Mouse (Mus musculus): ENCODE data around the gene Pp2d1. TPM values are rescaled to one million over a fixed set of nuclear protein-coding genes. Genes with fewer than 3 reads are reported as not detected.
"Not testable (repeated sequence)": the region's sequence is repeated elsewhere in the genome, so short reads cannot be mapped to it uniquely, and the experiment has no call there.

Pp2d1 gene
- polyA plus RNA-seq, 1 experiment from 2014 or later = 0.08 TPM

DNA sequence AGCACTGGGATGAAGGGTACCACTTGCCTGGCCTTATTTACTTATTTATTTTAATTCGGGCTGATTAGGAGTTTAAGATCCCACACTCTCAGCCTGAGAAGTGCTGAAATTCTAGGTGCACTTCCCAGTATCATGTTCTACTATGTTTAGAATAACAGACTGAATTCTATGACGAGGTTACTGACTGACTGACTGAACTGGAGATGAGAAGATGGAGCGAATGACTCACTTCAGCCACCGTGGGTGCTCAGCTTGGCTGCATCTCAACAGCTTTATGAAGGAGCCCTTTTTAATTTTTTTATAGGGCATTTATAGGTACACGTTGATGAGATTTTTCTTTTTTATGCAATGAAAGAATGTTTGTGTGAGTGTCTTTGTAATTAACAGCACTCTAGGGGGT lies 38.5 kb upstream of the Pp2d1 start:
- Histone ChIP-seq H3K36me3 (no peaks in the 10 kb centered on the region), H3K4me1 (replicated peaks) (peaks cover 71% of the 10 kb centered on the region), H3K27me3 (no peaks in the 10 kb centered on the region), H3K4me2 (no peak overlapping the region), H3K9me3 (replicated peaks) (no peaks in the 10 kb centered on the region), H3K27ac (no peak overlapping the region), H3K9ac (no peak overlapping the region), H3K4me3 (replicated peaks) (no peak overlapping the region)
- no peak for ATAC-seq (ENCODE audit: low read depth)
- no peak for DNase-seq
- WGBS (ENCODE audit: insufficient replicate concordance) = 66% methylated on average over 5 of the region's 5 CpGs

DNA sequence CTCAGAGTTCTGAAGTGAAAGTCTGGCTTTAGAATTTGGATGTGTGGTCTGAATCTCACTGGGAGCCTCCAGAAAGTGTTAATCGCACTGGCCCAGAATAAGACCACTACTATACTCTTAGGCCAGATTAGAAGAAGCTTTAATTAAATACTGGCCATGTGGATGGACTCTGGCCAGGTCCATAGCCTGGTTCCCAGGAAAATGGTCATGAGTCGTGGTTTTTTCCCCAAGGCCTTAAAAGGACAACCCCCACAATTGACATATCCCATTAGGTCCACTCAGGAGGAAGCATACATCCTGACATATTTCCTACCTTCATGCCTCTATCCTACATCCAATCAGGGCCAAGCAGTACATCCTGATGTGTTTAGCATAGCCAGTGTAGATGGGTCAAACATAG lies 37.9 kb upstream of the Pp2d1 start:
- H3K36me3 ChIP-seq = no peaks in the 10 kb centered on the region
- no peak overlapping the region for H3K4me2 ChIP-seq
- H3K4me1 ChIP-seq (replicated peaks) = peaks cover 71% of the 10 kb centered on the region
- no peak overlapping the region for H3K9ac ChIP-seq
- 76% methylated on average over 2 of the region's 2 CpGs for WGBS (ENCODE audit: insufficient replicate concordance)
- H3K4me3 ChIP-seq (replicated peaks) = no peak overlapping the region
- H3K9me3 ChIP-seq (replicated peaks) = no peaks in the 10 kb centered on the region
- H3K27me3 ChIP-seq = no peaks in the 10 kb centered on the region
- H3K27ac ChIP-seq = no peak overlapping the region
- no peak for ATAC-seq (ENCODE audit: low read depth)
- DNase-seq = no peak

DNA sequence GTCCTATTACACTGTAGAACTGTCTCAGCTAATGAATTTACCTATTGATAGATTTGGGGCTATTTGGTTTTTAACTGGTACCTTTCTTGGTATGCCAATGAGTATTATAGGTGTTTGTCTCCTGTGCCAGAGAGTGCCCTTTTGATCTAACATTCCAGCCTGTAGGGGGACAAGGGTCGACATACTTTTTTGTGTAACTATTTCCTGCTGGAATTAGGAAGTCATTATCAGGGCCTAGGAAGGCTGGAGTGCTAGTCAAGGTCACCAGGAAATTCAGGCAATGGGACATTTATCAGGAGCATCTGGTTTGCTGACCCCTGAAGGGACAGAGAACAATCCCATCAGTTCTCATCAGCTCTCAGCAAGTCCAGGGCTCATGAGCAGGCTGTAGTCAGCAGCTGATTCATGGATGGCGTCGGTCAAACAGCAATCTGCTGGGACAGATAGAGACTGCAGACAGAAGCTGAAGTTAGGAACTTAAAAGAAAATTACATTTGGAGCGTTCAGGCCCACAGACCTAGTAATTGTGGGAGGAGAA lies 33.8 kb upstream of the Pp2d1 start:
- H3K9ac ChIP-seq = no peak overlapping the region
- no peaks in the 10 kb centered on the region for H3K36me3 ChIP-seq
- ATAC-seq (ENCODE audit: low read depth) = no peak
- peaks cover 77% of the 10 kb centered on the region for H3K4me1 ChIP-seq (replicated peaks)
- no peaks in the 10 kb centered on the region for H3K27me3 ChIP-seq
- H3K9me3 ChIP-seq (replicated peaks) = no peaks in the 10 kb centered on the region
- no peak for DNase-seq
- 0 out of 2 replicates have a peak overlapping the region, but pooled peaks have one; percentile 1 for H3K27ac ChIP-seq
- WGBS (ENCODE audit: insufficient replicate concordance) = 32% methylated on average over 4 of the region's 4 CpGs
- H3K4me3 ChIP-seq (replicated peaks) = no peak overlapping the region
- no peak overlapping the region for H3K4me2 ChIP-seq

DNA sequence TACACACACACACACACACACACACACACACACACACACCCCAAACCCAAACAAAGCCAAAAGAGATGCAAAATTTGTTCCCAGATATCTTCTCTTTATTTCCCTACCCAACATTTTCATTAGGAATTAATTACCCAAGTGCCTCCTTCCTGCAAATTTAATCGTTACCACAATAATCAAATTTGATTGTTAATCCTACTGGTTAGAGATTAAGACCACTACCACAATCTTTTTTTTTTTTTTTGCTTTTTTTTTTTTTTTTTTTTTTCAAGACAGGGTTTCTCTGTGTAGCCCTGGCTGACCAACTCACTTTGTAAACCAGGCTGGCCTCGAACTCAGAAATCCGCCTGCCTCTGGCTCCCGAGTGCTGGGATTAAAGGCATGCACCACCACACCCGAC lies 31.7 kb upstream of the Pp2d1 start:
- not testable (repeated sequence) for H3K36me3 ChIP-seq; H3K9me3 ChIP-seq (replicated peaks); DNase-seq; H3K27me3 ChIP-seq; ATAC-seq (ENCODE audit: low read depth)
- 83% methylated on average over 5 of the region's 5 CpGs for WGBS (ENCODE audit: insufficient replicate concordance)
- peaks cover 67% of the 10 kb centered on the region for H3K4me1 ChIP-seq (replicated peaks)
- H3K9ac ChIP-seq = peak overlapping the region; percentile 55
- H3K4me3 ChIP-seq (replicated peaks) = peak overlapping the region; percentile 78; the same call in 1 of the 2 replicates
- H3K27ac ChIP-seq = peak overlapping the region; percentile 95
- H3K4me2 ChIP-seq = peak overlapping the region; percentile 95

DNA sequence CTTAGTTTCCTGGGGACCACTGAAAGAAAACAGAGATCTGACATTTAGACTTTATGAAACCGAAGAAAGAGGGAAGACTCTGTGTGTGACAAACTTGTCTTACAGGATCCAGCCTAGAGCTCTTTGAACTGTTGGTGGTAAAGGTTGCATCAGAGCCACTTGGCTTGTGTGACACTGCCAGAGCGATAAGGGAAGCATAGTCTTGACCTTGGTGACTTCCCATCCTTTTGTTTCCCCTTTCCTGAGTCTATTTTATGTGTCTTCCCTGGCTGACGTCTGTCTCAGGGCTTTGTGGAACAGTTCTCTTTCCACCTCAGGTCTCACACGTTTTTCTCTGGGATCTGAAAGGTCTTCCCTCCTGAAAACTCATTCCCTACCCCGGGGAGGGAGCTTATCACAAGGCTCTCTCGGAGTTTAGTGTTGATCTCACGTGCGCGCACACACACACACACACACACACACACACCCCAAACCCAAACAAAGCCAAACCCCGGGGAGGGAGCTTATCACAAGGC lies 31.2 kb upstream of the Pp2d1 start:
- ATAC-seq (ENCODE audit: low read depth) (peak; percentile 19), DNase-seq (peak; percentile 41)
- Histone ChIP-seq H3K4me3 (replicated peaks) (peak overlapping the region; percentile 78), H3K9me3 (replicated peaks) (no peaks in the 10 kb centered on the region), H3K4me1 (replicated peaks) (peaks cover 70% of the 10 kb centered on the region), H3K27me3 (no peaks in the 10 kb centered on the region), H3K36me3 (no peaks in the 10 kb centered on the region), H3K27ac (peak overlapping the region; percentile 95), H3K9ac (peak overlapping the region; percentile 55), H3K4me2 (peak overlapping the region; percentile 95)
- WGBS (ENCODE audit: insufficient replicate concordance) = 3% methylated on average over 10 of the region's 10 CpGs

DNA sequence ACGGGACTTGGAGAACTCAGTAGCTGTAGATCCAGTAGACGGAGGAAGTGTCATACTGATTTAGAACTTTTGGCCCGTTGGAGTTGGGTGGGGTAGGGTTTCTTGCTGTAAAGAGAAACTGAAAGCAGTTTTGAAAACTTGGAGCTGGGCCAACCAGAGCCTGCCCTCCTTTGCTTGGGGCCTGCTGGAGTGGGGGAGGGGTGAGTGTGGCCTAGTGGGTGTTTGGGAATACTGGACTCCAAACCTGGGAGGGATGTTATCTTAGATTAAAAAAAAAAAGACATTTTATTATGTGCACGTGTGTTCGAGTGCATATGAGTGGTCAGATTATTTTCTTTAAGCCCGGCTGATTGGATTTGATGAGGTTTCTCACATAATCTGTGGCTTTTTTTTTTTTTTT lies 30.6 kb upstream of the Pp2d1 start:
- Histone ChIP-seq H3K4me3 (replicated peaks) (peak overlapping the region; percentile 78), H3K9ac (peak overlapping the region; percentile 55), H3K27ac (peak overlapping the region; percentile 95), H3K4me2 (peak overlapping the region; percentile 95), H3K27me3 (no peaks in the 10 kb centered on the region), H3K9me3 (replicated peaks) (no peaks in the 10 kb centered on the region), H3K36me3 (no peaks in the 10 kb centered on the region), H3K4me1 (replicated peaks) (peaks cover 68% of the 10 kb centered on the region)
- WGBS (ENCODE audit: insufficient replicate concordance) = 11% methylated on average over 6 of the region's 6 CpGs
- peak; percentile 56 for DNase-seq
- ATAC-seq (ENCODE audit: low read depth) = no peak

DNA sequence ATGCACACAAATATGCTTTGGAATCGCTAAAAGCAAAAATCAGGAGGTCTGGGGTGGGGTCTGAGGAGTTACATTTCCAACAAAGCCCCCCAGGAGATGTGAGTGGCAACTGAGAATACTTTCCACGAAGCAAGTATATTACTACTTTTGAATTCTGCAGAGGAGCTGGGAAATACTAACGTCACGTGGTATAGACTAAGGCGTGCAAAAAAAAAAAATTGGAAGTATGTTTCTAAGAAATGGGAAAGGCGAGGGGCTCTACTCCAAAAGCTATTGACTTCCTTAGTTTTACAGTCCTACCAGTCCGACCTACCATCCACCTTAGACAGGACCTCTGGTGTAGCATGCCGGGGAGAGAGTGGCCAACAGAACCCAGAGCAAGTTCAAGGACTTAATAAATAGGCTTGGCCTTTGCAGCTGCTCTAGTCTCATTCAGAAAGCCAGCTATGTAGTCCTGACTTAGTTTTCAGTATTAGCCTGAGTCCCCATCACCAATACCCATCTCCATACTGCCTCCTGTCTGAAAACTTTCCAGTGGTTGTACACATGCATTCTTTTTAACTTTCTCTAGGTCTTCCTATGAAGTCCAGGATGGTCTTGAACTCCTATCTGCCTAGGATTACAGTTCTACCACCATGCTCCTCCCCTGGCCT lies 29.6 kb upstream of the Pp2d1 start:
- Histone ChIP-seq H3K4me2 (peak overlapping the region; percentile 95), H3K4me1 (replicated peaks) (peaks cover 59% of the 10 kb centered on the region), H3K4me3 (replicated peaks) (peak overlapping the region; percentile 78), H3K27me3 (no peaks in the 10 kb centered on the region), H3K27ac (peak overlapping the region; percentile 95), H3K9ac (peak overlapping the region; percentile 90), H3K9me3 (replicated peaks) (no peaks in the 10 kb centered on the region), H3K36me3 (no peaks in the 10 kb centered on the region)
- WGBS (ENCODE audit: insufficient replicate concordance) = 25% methylated on average over 8 of the region's 8 CpGs
- ATAC-seq (ENCODE audit: low read depth) (no peak), DNase-seq (no peak)

DNA sequence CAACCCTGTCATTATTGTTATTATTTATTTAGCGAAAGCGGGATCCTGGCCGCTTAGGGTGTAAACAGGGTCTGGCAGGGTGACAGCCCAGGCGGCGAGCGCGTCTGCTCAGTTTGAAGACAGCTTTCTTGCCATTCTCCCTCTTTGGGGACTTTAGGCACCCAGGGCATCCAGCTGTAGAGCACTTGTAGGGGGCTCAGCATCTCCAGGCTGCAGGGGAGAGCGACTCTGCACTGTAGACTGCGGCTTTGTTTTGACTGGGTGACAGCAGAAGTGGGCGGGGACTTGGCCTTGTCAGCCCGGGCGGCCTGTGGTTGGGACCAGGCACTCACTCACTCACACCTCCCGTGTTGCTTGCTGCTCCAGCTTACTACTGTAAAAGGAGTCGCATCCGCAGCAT lies 28.9 kb upstream of the Pp2d1 start:
- peak; percentile 86 for DNase-seq
- peak overlapping the region; percentile 90 for H3K9ac ChIP-seq
- H3K4me3 ChIP-seq (replicated peaks) = peak overlapping the region; percentile 78
- H3K4me1 ChIP-seq (replicated peaks) = peaks cover 55% of the 10 kb centered on the region
- no peaks in the 10 kb centered on the region for H3K36me3 ChIP-seq
- H3K9me3 ChIP-seq (replicated peaks) = no peaks in the 10 kb centered on the region
- under 1% methylated on average over 15 of the region's 15 CpGs for WGBS (ENCODE audit: insufficient replicate concordance)
- no peaks in the 10 kb centered on the region for H3K27me3 ChIP-seq
- H3K4me2 ChIP-seq = peak overlapping the region; percentile 95
- peak; percentile 89 for ATAC-seq (ENCODE audit: low read depth)
- H3K27ac ChIP-seq = peak overlapping the region; percentile 95

DNA sequence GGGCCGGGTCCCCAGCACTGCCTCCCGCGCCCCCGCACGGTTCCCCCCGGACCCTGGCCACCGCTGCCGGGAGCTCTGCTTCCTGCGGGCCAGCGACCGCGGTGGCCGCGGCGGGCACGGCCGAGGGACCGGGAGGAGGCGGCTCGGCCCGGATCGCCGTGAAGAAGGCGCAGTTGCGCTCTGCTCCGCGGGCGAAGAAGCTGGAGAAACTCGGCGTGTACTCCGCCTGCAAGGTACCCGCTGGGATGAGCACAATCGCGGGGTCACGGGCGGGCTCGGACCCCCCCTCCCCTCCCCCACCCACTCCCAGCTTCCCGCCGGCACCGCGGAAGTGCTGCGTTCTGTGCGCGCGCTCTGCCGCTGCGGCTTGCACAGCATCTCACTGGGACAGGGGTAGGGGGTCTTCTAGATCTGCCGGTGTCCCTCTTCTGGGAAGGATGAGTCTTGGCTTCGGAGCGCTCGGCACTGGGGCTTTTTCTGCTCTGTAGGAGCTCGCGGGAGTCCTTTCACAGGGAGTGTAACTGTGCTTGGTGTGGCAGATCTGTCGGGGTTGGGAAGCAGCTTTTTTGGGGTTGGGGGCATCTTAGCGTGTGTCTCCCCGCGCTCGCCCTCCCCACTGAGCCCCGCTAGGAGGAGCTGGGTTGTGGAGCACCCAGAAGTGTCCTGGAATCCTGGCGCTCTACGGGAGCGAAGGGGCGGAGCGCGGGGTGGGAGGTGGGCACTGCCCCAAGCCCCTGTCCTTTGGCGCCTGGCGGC lies 28.3 kb upstream of the Pp2d1 start:
- Histone ChIP-seq H3K27ac (peak overlapping the region; percentile 95), H3K4me3 (replicated peaks) (peak overlapping the region; percentile 78), H3K4me1 (replicated peaks) (peaks cover 50% of the 10 kb centered on the region), H3K4me2 (peak overlapping the region; percentile 95), H3K9ac (peak overlapping the region; percentile 90), H3K9me3 (replicated peaks) (no peaks in the 10 kb centered on the region), H3K36me3 (no peaks in the 10 kb centered on the region), H3K27me3 (no peaks in the 10 kb centered on the region)
- under 1% methylated on average over 44 of the region's 67 CpGs for WGBS (ENCODE audit: insufficient replicate concordance)
- DNase-seq = peak; percentile 43
- peak; percentile 52 for ATAC-seq (ENCODE audit: low read depth)

DNA sequence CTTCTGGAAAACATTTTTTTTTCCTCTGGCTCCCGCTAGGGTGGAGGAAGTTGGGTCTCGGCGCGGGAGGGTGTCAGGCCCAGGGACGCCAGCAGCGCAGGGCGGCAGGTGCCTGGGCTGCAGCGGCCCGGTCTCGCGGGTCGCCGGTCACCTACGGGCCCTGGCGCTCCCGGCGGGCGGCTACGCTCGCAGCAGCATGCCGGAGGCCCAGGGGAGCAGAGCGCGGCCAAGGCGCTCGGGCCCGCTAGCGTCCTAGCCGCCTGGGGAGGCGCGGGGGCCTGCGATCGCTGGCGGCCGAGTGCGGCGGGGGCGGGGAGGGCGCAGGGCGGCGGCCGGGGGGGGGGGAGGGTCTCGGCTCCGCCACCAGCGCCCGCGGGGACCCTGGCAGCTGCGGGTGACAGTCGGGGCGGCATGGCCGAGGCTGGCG lies 27.7 kb upstream of the Pp2d1 start:
- peak overlapping the region; percentile 78 for H3K4me3 ChIP-seq (replicated peaks)
- H3K9ac ChIP-seq = peak overlapping the region; percentile 90
- H3K4me1 ChIP-seq (replicated peaks) = peaks cover 44% of the 10 kb centered on the region
- DNase-seq = peak; percentile 71
- under 1% methylated on average over 27 of the region's 51 CpGs for WGBS (ENCODE audit: insufficient replicate concordance)
- H3K4me2 ChIP-seq = peak overlapping the region; percentile 95
- no peaks in the 10 kb centered on the region for H3K27me3 ChIP-seq
- H3K36me3 ChIP-seq = no peaks in the 10 kb centered on the region
- H3K27ac ChIP-seq = peak overlapping the region; percentile 95
- no peaks in the 10 kb centered on the region for H3K9me3 ChIP-seq (replicated peaks)
- peak; percentile 67 for ATAC-seq (ENCODE audit: low read depth)

DNA sequence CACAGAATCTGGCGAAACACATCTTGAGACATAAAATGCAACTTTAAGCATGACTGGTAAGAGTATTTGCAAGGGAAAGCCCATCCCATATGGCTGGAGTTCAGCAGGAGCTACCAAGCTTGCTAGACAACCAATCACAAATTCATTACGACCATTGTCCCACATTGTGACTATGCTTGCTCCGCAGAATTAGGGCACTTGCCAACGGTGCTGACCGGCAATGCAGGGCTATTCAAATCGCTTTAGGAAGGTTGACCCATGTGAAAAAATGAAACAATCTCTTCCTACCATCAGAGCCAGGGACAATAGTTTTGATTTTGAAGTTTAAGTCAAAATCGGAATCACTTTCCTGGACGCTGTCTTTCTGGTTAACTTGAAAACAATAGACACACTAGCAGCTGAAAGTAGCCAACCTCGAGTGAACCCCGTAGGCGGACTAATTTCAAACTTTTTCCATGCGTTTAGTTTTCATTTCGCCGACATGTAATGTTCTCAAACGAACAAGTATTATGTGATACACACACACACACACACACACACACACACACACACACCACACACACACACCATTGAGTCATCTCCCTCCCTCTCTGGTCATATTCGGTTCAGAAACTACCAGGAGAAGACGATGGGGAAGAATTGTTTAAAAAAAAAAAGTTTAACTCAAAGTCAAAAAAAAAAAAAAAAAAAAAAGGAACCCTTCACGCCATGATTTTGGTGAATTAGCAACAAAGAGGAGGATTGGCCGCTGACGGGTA lies 27.1 kb upstream of the Pp2d1 start, which contains the start of gene Kat2b:
Kat2b (plus strand) TSS at position 701 of the 758 bp plus-strand sequence.
- Histone ChIP-seq H3K4me1 (replicated peaks) (peaks cover 39% of the 10 kb centered on the region), H3K4me2 (peak within 1 kb of the TSS; percentile 95), H3K9ac (peak within 1 kb of the TSS; percentile 90), H3K36me3 (no peaks in the 10 kb centered on the region), H3K4me3 (replicated peaks) (peak within 1 kb of the TSS; percentile 78), H3K27me3 (no peaks in the 10 kb centered on the region), H3K27ac (peak within 1 kb of the TSS; percentile 95), H3K9me3 (replicated peaks) (no peaks in the 10 kb centered on the region)
- DNase-seq (no peak), ATAC-seq (ENCODE audit: low read depth) (no peak)
- 4% methylated on average over 20 of the region's 20 CpGs for WGBS (ENCODE audit: insufficient replicate concordance)
